Mouse (Mus musculus): ENCODE results near the gene 2510009E07Rik.

The 2510009E07Rik gene

GRCm38 (mm10) chr16:21694463-21695241, at the start of gene 2510009E07Rik:
Gene 2510009E07Rik (minus strand): TSS chr16:21694665.
- peak; percentile 84 to 87 for DNase-seq (ENCODE audit: low spot score in 2 of 2)

GRCm38 (mm10) chr16:21743401-21743800, 48.9 kb upstream of the 2510009E07Rik start:
- no peak for DNase-seq (ENCODE audit: low spot score in 2 of 2)

- DNase-seq (ENCODE audit: low spot score in 2 of 2) = no peak
These were observed 48.4 kb upstream of the 2510009E07Rik start for GRCm38 (mm10) chr16:21742898-21743297.

GRCm38 (mm10) chr16:21742191-21742870, 47.9 kb upstream of the 2510009E07Rik start:
- DNase-seq (ENCODE audit: low spot score in 2 of 2) = no peak

GRCm38 (mm10) chr16:21741542-21741941, 47.1 kb upstream of the 2510009E07Rik start:
- no peak for DNase-seq (ENCODE audit: low spot score in 2 of 2)

GRCm38 (mm10) chr16:21735638-21736037, 41.2 kb upstream of the 2510009E07Rik start:
- no peak for DNase-seq (ENCODE audit: low spot score in 2 of 2)

GRCm38 (mm10) chr16:21727897-21728364, 33.5 kb upstream of the 2510009E07Rik start:
- peak; percentile 53 to 62 for DNase-seq (ENCODE audit: low spot score in 2 of 2)

- DNase-seq (ENCODE audit: low spot score in 2 of 2) = no peak
These were observed 33.0 kb upstream of the 2510009E07Rik start for GRCm38 (mm10) chr16:21727421-21727820.

- no peak for DNase-seq (ENCODE audit: low spot score in 2 of 2)
These were observed 29.8 kb upstream of the 2510009E07Rik start for GRCm38 (mm10) chr16:21724261-21724660.

GRCm38 (mm10) chr16:21719770-21720169, 25.3 kb upstream of the 2510009E07Rik start:
- no peak for DNase-seq (ENCODE audit: low spot score in 2 of 2)

- no peak for DNase-seq (ENCODE audit: low spot score in 2 of 2)
These were observed 20.1 kb upstream of the 2510009E07Rik start for GRCm38 (mm10) chr16:21714516-21714915.

- DNase-seq (ENCODE audit: low spot score in 2 of 2) = no peak
These were observed 15.9 kb upstream of the 2510009E07Rik start for GRCm38 (mm10) chr16:21710321-21710720.

GRCm38 (mm10) chr16:21704691-21705090, 10.2 kb upstream of the 2510009E07Rik start:
- DNase-seq (ENCODE audit: low spot score in 2 of 2) = no peak

- DNase-seq (ENCODE audit: low spot score in 2 of 2) = no peak
These were observed 7.8 kb upstream of the 2510009E07Rik start for GRCm38 (mm10) chr16:21702314-21702690.

GRCm38 (mm10) chr16:21701611-21702313, 7.3 kb upstream of the 2510009E07Rik start:
- no peak for DNase-seq (ENCODE audit: low spot score in 2 of 2)

GRCm38 (mm10) chr16:21698136-21698535, 3.7 kb upstream of the 2510009E07Rik start:
- no peak for DNase-seq (ENCODE audit: low spot score in 2 of 2)

GRCm38 (mm10) chr16:21696946-21697345, 2.5 kb upstream of the 2510009E07Rik start:
- no peak for DNase-seq (ENCODE audit: low spot score in 2 of 2)

- peak in 1 of 2 experiments; percentile 25 for DNase-seq (ENCODE audit: low spot score in 2 of 2)
These were observed 745 bp upstream of the 2510009E07Rik start for GRCm38 (mm10) chr16:21695242-21695578.

GRCm38 (mm10) chr16:21693981-21694462, 443 bp downstream of the 2510009E07Rik start:
- DNase-seq (ENCODE audit: low spot score in 2 of 2) = peak; percentile 27 to 78

GRCm38 (mm10) chr16:21690216-21690755, 4.2 kb downstream of the 2510009E07Rik start:
- no peak for DNase-seq (ENCODE audit: low spot score in 2 of 2)

- DNase-seq (ENCODE audit: low spot score in 2 of 2) = no peak
These were observed 5.3 kb downstream of the 2510009E07Rik start for GRCm38 (mm10) chr16:21689141-21689540.

- DNase-seq (ENCODE audit: low spot score in 2 of 2) = no peak
These were observed 7.1 kb downstream of the 2510009E07Rik start for GRCm38 (mm10) chr16:21687406-21687805.
